Mouse (Mus musculus): ENCODE data around the gene Dpp8. TPM values are rescaled to one million over a fixed set of nuclear protein-coding genes. Genes with fewer than 3 reads are reported as not detected.
"Not testable (repeated sequence)": the region's sequence is repeated elsewhere in the genome, so short reads cannot be mapped to it uniquely, and the experiment has no call there.

Gene Dpp8
- total RNA-seq, 2 experiments from 2014 or later: 95.9 to 112 TPM

GRCm38 (mm10) chr9:65077536-65077935, 45.3 kb downstream of the Dpp8 start:
- intact Hi-C loops (cut with DNase I): loop anchor here (2.0 to 5.0 kb wide), 2 partner anchors 29 to 45 kb away; no protein-coding TSS in a partner anchor
- DNase-seq: peak; percentile 89

GRCm38 (mm10) chr9:65080141-65080540, 47.9 kb downstream of the Dpp8 start:
- H3K27ac ChIP-seq: peak overlapping the region; percentile 87
- intact Hi-C loops (cut with DNase I): not testable (repeated sequence)

More at GRCm38 (mm10) chr9:65077536-65077935, 45.3 kb downstream of the Dpp8 start:
- Histone ChIP-seq H3K27ac (peak overlapping the region; percentile 87), H3K4me3 (peak overlapping the region; percentile 73)
- TF ChIP-seq CTCF (IDR thresholded peaks at IDR 0.05): no peak

GRCm38 (mm10) chr9:65083075-65083765, 51.0 kb downstream of the Dpp8 start:
- intact Hi-C loops (cut with DNase I): no loop called here
- no peak overlapping the region for H3K27ac ChIP-seq
- no peak for TF ChIP-seq CTCF (IDR thresholded peaks at IDR 0.05)

More at GRCm38 (mm10) chr9:65080141-65080540, 47.9 kb downstream of the Dpp8 start:
- not testable (repeated sequence) for DNase-seq
- TF ChIP-seq CTCF (IDR thresholded peaks at IDR 0.05): peak; percentile 16; the same call in 1 of the 2 replicates
- peak overlapping the region; percentile 73 for H3K4me3 ChIP-seq

GRCm38 (mm10) chr9:65084198-65084807, 52.1 kb downstream of the Dpp8 start:
- H3K27ac ChIP-seq: 0 out of 2 replicates have a peak overlapping the region, but pooled peaks have one; percentile 12
- no peak for DNase-seq
- intact Hi-C loops (cut with DNase I): no loop called here
- TF ChIP-seq CTCF (IDR thresholded peaks at IDR 0.05): no peak
- H3K4me3 ChIP-seq: no peak overlapping the region

More at GRCm38 (mm10) chr9:65083075-65083765, 51.0 kb downstream of the Dpp8 start:
- DNase-seq: no peak
- no peak overlapping the region for H3K4me3 ChIP-seq

GRCm38 (mm10) chr9:65085270-65085669, 53.1 kb downstream of the Dpp8 start:
- intact Hi-C loops (cut with DNase I): no loop called here
- Histone ChIP-seq H3K4me3 (no peak overlapping the region), H3K27ac (no peak overlapping the region)
- TF ChIP-seq CTCF (IDR thresholded peaks at IDR 0.05): no peak
- no peak for DNase-seq

- Histone ChIP-seq H3K4me3 (no peak overlapping the region), H3K27ac (no peak overlapping the region)
- DNase-seq: no peak
- intact Hi-C loops (cut with DNase I): no loop called here
- no peak for TF ChIP-seq CTCF (IDR thresholded peaks at IDR 0.05)
Observed at GRCm38 (mm10) chr9:65086801-65087200, 54.6 kb downstream of the Dpp8 start.

GRCm38 (mm10) chr9:65087490-65087889, 55.3 kb downstream of the Dpp8 start:
- DNase-seq: peak; percentile 49
- no peak overlapping the region for H3K27ac ChIP-seq
- intact Hi-C loops (cut with DNase I): no loop called here
- no peak for TF ChIP-seq CTCF (IDR thresholded peaks at IDR 0.05)
- no peak overlapping the region for H3K4me3 ChIP-seq

- Histone ChIP-seq H3K4me3 (no peak overlapping the region), H3K27ac (no peak overlapping the region)
- intact Hi-C loops (cut with DNase I): no loop called here
- peak; percentile 78 for DNase-seq
- no peak for TF ChIP-seq CTCF (IDR thresholded peaks at IDR 0.05)
Observed at GRCm38 (mm10) chr9:65094237-65094636, 62.0 kb downstream of the Dpp8 start.

GRCm38 (mm10) chr9:65100991-65101685, 68.9 kb downstream of the Dpp8 start, which contains the start of gene Igdcc4:
Gene Igdcc4, plus strand, starts transcription at chr9:65101486.
- intact Hi-C loops (cut with DNase I): no loop called here
- Histone ChIP-seq H3K27ac (peak within 1 kb of the TSS; percentile 90), H3K4me3 (peak within 1 kb of the TSS; percentile 89)
- TF ChIP-seq CTCF (IDR thresholded peaks at IDR 0.05): no peak
- DNase-seq: peak; percentile 72

GRCm38 (mm10) chr9:65101686-65102376, 69.6 kb downstream of the Dpp8 start:
- DNase-seq: peak; percentile 69

GRCm38 (mm10) chr9:65102377-65103172, 70.4 kb downstream of the Dpp8 start:
- DNase-seq: peak; percentile 53
- intact Hi-C loops (cut with DNase I): no loop called here
- no peak for TF ChIP-seq CTCF (IDR thresholded peaks at IDR 0.05)
- peak overlapping the region; percentile 89 for H3K4me3 ChIP-seq
- H3K27ac ChIP-seq: peak overlapping the region; percentile 90

More at GRCm38 (mm10) chr9:65101686-65102376, 69.6 kb downstream of the Dpp8 start:
- H3K27ac ChIP-seq: peak overlapping the region; percentile 90
- intact Hi-C loops (cut with DNase I): no loop called here
- peak overlapping the region; percentile 89 for H3K4me3 ChIP-seq
- no peak for TF ChIP-seq CTCF (IDR thresholded peaks at IDR 0.05)

All from gastrocnemius, adult 2 months (tissue).